Mouse (Mus musculus): ENCODE measurements around the gene Prnd. TPM values are rescaled to one million over a fixed set of nuclear protein-coding genes. Genes with fewer than 3 reads are reported as not detected.
A peak's percentile ranks its signal among the peaks of the same experiment; 100 is the strongest.

The Prnd gene
- polyA plus RNA-seq, 1 experiment from 2014 or later, result 17.9 TPM

GRCm38 (mm10) chr2:131955264-131955663 is 4.6 kb downstream of the Prnd start:
- H3K4me3 ChIP-seq (ENCODE audit: low read length), result peak overlapping the region; percentile 8; the same call in 1 of the 2 replicates
- peaks cover 7% of the 10 kb centered on the region; the same call in 1 of the 2 replicates for H3K4me1 ChIP-seq (ENCODE audit: control insufficient read depth, insufficient read depth, low read length)
- H3K4me2 ChIP-seq (replicated peaks; ENCODE audit: low read depth, low read length), result peak overlapping the region; percentile 40
- H3K27ac ChIP-seq (ENCODE audit: low read depth, low read length), result no peak overlapping the region
- H3K36me3 ChIP-seq (ENCODE audit: control insufficient read depth, insufficient read depth, low read length), result no peaks in the 10 kb centered on the region
- ATAC-seq (ENCODE audit: low FRiP score, low TSS enrichment), result no peak
- H3K27me3 ChIP-seq (ENCODE audit: control insufficient read depth, insufficient read depth, low read length), result peaks cover 19% of the 10 kb centered on the region; the same call in 1 of the 2 replicates
- no peaks in the 10 kb centered on the region for H3K9me3 ChIP-seq (ENCODE audit: control insufficient read depth, low read length)
- WGBS, result 5% methylated on average over 17 of the region's 17 CpGs
- no peak overlapping the region for H3K9ac ChIP-seq (ENCODE audit: low read depth, low read length)

- no peaks in the 10 kb centered on the region for H3K36me3 ChIP-seq (ENCODE audit: control insufficient read depth, insufficient read depth, low read length)
- no peak overlapping the region for H3K27ac ChIP-seq (ENCODE audit: low read depth, low read length)
- H3K9ac ChIP-seq (ENCODE audit: low read depth, low read length), result no peak overlapping the region
- no peaks in the 10 kb centered on the region for H3K9me3 ChIP-seq (ENCODE audit: control insufficient read depth, low read length)
- H3K4me2 ChIP-seq (replicated peaks; ENCODE audit: low read depth, low read length), result no peak overlapping the region
- ATAC-seq (ENCODE audit: low FRiP score, low TSS enrichment), result no peak
- H3K27me3 ChIP-seq (ENCODE audit: control insufficient read depth, insufficient read depth, low read length), result peaks cover 19% of the 10 kb centered on the region; the same call in 1 of the 2 replicates
- H3K4me1 ChIP-seq (ENCODE audit: control insufficient read depth, insufficient read depth, low read length), result 0 out of 2 replicates have a peak, but pooled peaks cover 3% of the 10 kb centered on the region
- WGBS, result 84% methylated on average over 7 of the region's 7 CpGs
- H3K4me3 ChIP-seq (ENCODE audit: low read length), result no peak overlapping the region
Observed at GRCm38 (mm10) chr2:131956336-131957256, 5.9 kb downstream of the Prnd start.

GRCm38 (mm10) chr2:131957731-131958222 is 7.1 kb downstream of the Prnd start:
- WGBS, result 47% methylated on average over 9 of the region's 9 CpGs
- peaks cover 14% of the 10 kb centered on the region; the same call in 1 of the 2 replicates for H3K27me3 ChIP-seq (ENCODE audit: control insufficient read depth, insufficient read depth, low read length)
- no peaks in the 10 kb centered on the region for H3K9me3 ChIP-seq (ENCODE audit: control insufficient read depth, low read length)
- H3K9ac ChIP-seq (ENCODE audit: low read depth, low read length), result no peak overlapping the region
- H3K36me3 ChIP-seq (ENCODE audit: control insufficient read depth, insufficient read depth, low read length), result no peaks in the 10 kb centered on the region
- H3K4me3 ChIP-seq (ENCODE audit: low read length), result no peak overlapping the region
- 0 out of 2 replicates have a peak, but pooled peaks cover 3% of the 10 kb centered on the region for H3K4me1 ChIP-seq (ENCODE audit: control insufficient read depth, insufficient read depth, low read length)
- ATAC-seq (ENCODE audit: low FRiP score, low TSS enrichment), result no peak
- no peak overlapping the region for H3K4me2 ChIP-seq (replicated peaks; ENCODE audit: low read depth, low read length)
- no peak overlapping the region for H3K27ac ChIP-seq (ENCODE audit: low read depth, low read length)

- no peak overlapping the region for H3K9ac ChIP-seq (ENCODE audit: low read depth, low read length)
- no peaks in the 10 kb centered on the region for H3K4me1 ChIP-seq (ENCODE audit: control insufficient read depth, insufficient read depth, low read length)
- WGBS, result 81% methylated on average over 2 of the region's 2 CpGs
Observed at GRCm38 (mm10) chr2:131961671-131962070, 11.0 kb downstream of the Prnd start.

GRCm38 (mm10) chr2:131970597-131970996 is 19.9 kb downstream of the Prnd start:
- H3K9ac ChIP-seq (ENCODE audit: low read depth, low read length), result no peak overlapping the region
- ATAC-seq (ENCODE audit: low FRiP score, low TSS enrichment), result no peak

More at GRCm38 (mm10) chr2:131961671-131962070, 11.0 kb downstream of the Prnd start:
- Histone ChIP-seq H3K27me3 (ENCODE audit: control insufficient read depth, insufficient read depth, low read length) (no peaks in the 10 kb centered on the region), H3K4me2 (replicated peaks; ENCODE audit: low read depth, low read length) (no peak overlapping the region), H3K4me3 (ENCODE audit: low read length) (no peak overlapping the region), H3K36me3 (ENCODE audit: control insufficient read depth, insufficient read depth, low read length) (no peaks in the 10 kb centered on the region), H3K9me3 (ENCODE audit: control insufficient read depth, low read length) (no peaks in the 10 kb centered on the region), H3K27ac (ENCODE audit: low read depth, low read length) (no peak overlapping the region)
- no peak for ATAC-seq (ENCODE audit: low FRiP score, low TSS enrichment)

GRCm38 (mm10) chr2:131971098-131971497 is 20.4 kb downstream of the Prnd start:
- Histone ChIP-seq H3K9me3 (ENCODE audit: control insufficient read depth, low read length) (no peaks in the 10 kb centered on the region), H3K4me3 (ENCODE audit: low read length) (no peak overlapping the region), H3K27me3 (ENCODE audit: control insufficient read depth, insufficient read depth, low read length) (no peaks in the 10 kb centered on the region), H3K4me1 (ENCODE audit: control insufficient read depth, insufficient read depth, low read length) (no peaks in the 10 kb centered on the region), H3K4me2 (replicated peaks; ENCODE audit: low read depth, low read length) (no peak overlapping the region), H3K36me3 (ENCODE audit: control insufficient read depth, insufficient read depth, low read length) (no peaks in the 10 kb centered on the region), H3K9ac (ENCODE audit: low read depth, low read length) (no peak overlapping the region), H3K27ac (ENCODE audit: low read depth, low read length) (no peak overlapping the region)
- ATAC-seq (ENCODE audit: low FRiP score, low TSS enrichment), result no peak
- WGBS, result 86% methylated on average over 4 of the region's 4 CpGs

More at GRCm38 (mm10) chr2:131970597-131970996, 19.9 kb downstream of the Prnd start:
- H3K4me1 ChIP-seq (ENCODE audit: control insufficient read depth, insufficient read depth, low read length), result no peaks in the 10 kb centered on the region
- H3K4me2 ChIP-seq (replicated peaks; ENCODE audit: low read depth, low read length), result no peak overlapping the region
- no peak overlapping the region for H3K4me3 ChIP-seq (ENCODE audit: low read length)
- no peaks in the 10 kb centered on the region for H3K27me3 ChIP-seq (ENCODE audit: control insufficient read depth, insufficient read depth, low read length)
- no peaks in the 10 kb centered on the region for H3K9me3 ChIP-seq (ENCODE audit: control insufficient read depth, low read length)
- H3K27ac ChIP-seq (ENCODE audit: low read depth, low read length), result no peak overlapping the region
- WGBS, result 91% methylated on average over 2 of the region's 2 CpGs
- no peaks in the 10 kb centered on the region for H3K36me3 ChIP-seq (ENCODE audit: control insufficient read depth, insufficient read depth, low read length)

GRCm38 (mm10) chr2:131976663-131977062 is 26.0 kb downstream of the Prnd start:
- Histone ChIP-seq H3K4me2 (replicated peaks; ENCODE audit: low read depth, low read length) (no peak overlapping the region), H3K4me3 (ENCODE audit: low read length) (no peak overlapping the region), H3K36me3 (ENCODE audit: control insufficient read depth, insufficient read depth, low read length) (no peaks in the 10 kb centered on the region), H3K27ac (ENCODE audit: low read depth, low read length) (no peak overlapping the region), H3K9me3 (ENCODE audit: control insufficient read depth, low read length) (peaks cover 8% of the 10 kb centered on the region; the same call in 1 of the 2 replicates), H3K9ac (ENCODE audit: low read depth, low read length) (no peak overlapping the region), H3K4me1 (ENCODE audit: control insufficient read depth, insufficient read depth, low read length) (no peaks in the 10 kb centered on the region), H3K27me3 (ENCODE audit: control insufficient read depth, insufficient read depth, low read length) (no peaks in the 10 kb centered on the region)
- no peak for ATAC-seq (ENCODE audit: low FRiP score, low TSS enrichment)
- 76% methylated on average over 3 of the region's 3 CpGs for WGBS

- Histone ChIP-seq H3K4me1 (ENCODE audit: control insufficient read depth, insufficient read depth, low read length) (no peaks in the 10 kb centered on the region), H3K27me3 (ENCODE audit: control insufficient read depth, insufficient read depth, low read length) (no peaks in the 10 kb centered on the region), H3K9me3 (ENCODE audit: control insufficient read depth, low read length) (peaks cover 8% of the 10 kb centered on the region; the same call in 1 of the 2 replicates), H3K4me3 (ENCODE audit: low read length) (no peak overlapping the region), H3K4me2 (replicated peaks; ENCODE audit: low read depth, low read length) (no peak overlapping the region), H3K27ac (ENCODE audit: low read depth, low read length) (no peak overlapping the region), H3K36me3 (ENCODE audit: control insufficient read depth, insufficient read depth, low read length) (no peaks in the 10 kb centered on the region), H3K9ac (ENCODE audit: low read depth, low read length) (no peak overlapping the region)
- WGBS, result 49% methylated on average over 9 of the region's 9 CpGs
- peak; percentile 60 for ATAC-seq (ENCODE audit: low FRiP score, low TSS enrichment)
Observed at GRCm38 (mm10) chr2:131980866-131981265, 30.2 kb downstream of the Prnd start.

Data from kidney, embryonic 14.5 days (tissue).